ENCODE assay signal across 12 mouse cellular contexts in genomic region chr2:69129425-69130210, GRCm38 (mm10). TPM values are rescaled to one million over a fixed set of nuclear protein-coding genes. Genes with fewer than 3 reads are reported as not detected.
DNase-seq lines count a peak whose midpoint lies in the region; ATAC-seq and TF ChIP-seq lines count a peak whose summit lies in the region.
"Had no signal": no experiment of that assay in that cellular context is flagged by ENCODE, and none has a peak within 500 bp of the region (broad histone marks: within the 10 kb centered on the region; RNA-seq: fewer than 3 reads in every experiment).

No protein-coding gene starts in this region.

- TF ChIP-seq CTCF in stomach, postnatal 0 days (IDR thresholded peaks at IDR 0.05; ENCODE audit: low read depth) = no peak

- H3K9me3 ChIP-seq in heart, embryonic 11.5 days (replicated peaks; ENCODE audit: control insufficient read depth, low read length) = no peaks in the 10 kb centered on the region
- no peaks in the 10 kb centered on the region for H3K9me3 ChIP-seq in stomach, embryonic 14.5 days (ENCODE audit: control insufficient read depth, low read depth, low read length)
- no peaks in the 10 kb centered on the region for H3K9me3 ChIP-seq in stomach, postnatal 0 days (ENCODE audit: control insufficient read depth, low read length)
- no peaks in the 10 kb centered on the region for H3K9me3 ChIP-seq in kidney, embryonic 14.5 days (ENCODE audit: control insufficient read depth, low read length)
- H3K9me3 ChIP-seq in stomach, embryonic 16.5 days (replicated peaks; ENCODE audit: control insufficient read depth, low read length) = no peaks in the 10 kb centered on the region

- no peak for ATAC-seq in heart, embryonic 11.5 days (replicated peaks; ENCODE audit: insufficient number of reproducible peaks, low FRiP score, low TSS enrichment)
- no peak for ATAC-seq in stomach, embryonic 14.5 days (ENCODE audit: insufficient number of reproducible peaks, insufficient read depth, low FRiP score, low read depth)
- no peak for ATAC-seq in stomach, postnatal 0 days (ENCODE audit: low FRiP score, low TSS enrichment)
- ATAC-seq in kidney, embryonic 14.5 days (ENCODE audit: low FRiP score, low TSS enrichment) = peak; percentile 58
- peak; percentile 37; the same call in 1 of the 2 replicates for ATAC-seq in stomach, embryonic 16.5 days (ENCODE audit: insufficient read depth, low FRiP score)

- H3K9ac ChIP-seq in heart, embryonic 11.5 days (ENCODE audit: low read depth, low read length) = no peak overlapping the region
- H3K9ac ChIP-seq in stomach, embryonic 14.5 days (replicated peaks; ENCODE audit: low read depth, low read length) = no peak overlapping the region
- no peak overlapping the region for H3K9ac ChIP-seq in stomach, postnatal 0 days (ENCODE audit: low read length)
- no peak overlapping the region for H3K9ac ChIP-seq in kidney, embryonic 14.5 days (ENCODE audit: low read depth, low read length)
- no peak overlapping the region for H3K9ac ChIP-seq in stomach, embryonic 16.5 days (ENCODE audit: low read length)

- 60% methylated on average over 7 of the region's 7 CpGs for WGBS in heart, embryonic 11.5 days (ENCODE audit: insufficient replicate concordance)
- WGBS in stomach, embryonic 14.5 days = 43% methylated on average over 7 of the region's 7 CpGs
- WGBS in stomach, postnatal 0 days = 44% methylated on average over 7 of the region's 7 CpGs
- 30% methylated on average over 7 of the region's 7 CpGs for WGBS in kidney, embryonic 14.5 days
- WGBS in stomach, embryonic 16.5 days = 48% methylated on average over 7 of the region's 7 CpGs

- H3K4me1 ChIP-seq in heart, embryonic 11.5 days (ENCODE audit: control insufficient read depth, insufficient read depth, low read length) = 0 out of 2 replicates have a peak, but pooled peaks cover 10% of the 10 kb centered on the region
- H3K4me1 ChIP-seq in stomach, embryonic 14.5 days (ENCODE audit: control insufficient read depth, insufficient read depth, low read length) = peaks cover 7% of the 10 kb centered on the region; the same call in 1 of the 2 replicates
- no peaks in the 10 kb centered on the region for H3K4me1 ChIP-seq in stomach, postnatal 0 days (replicated peaks; ENCODE audit: control insufficient read depth, insufficient read depth)
- peaks cover 16% of the 10 kb centered on the region for H3K4me1 ChIP-seq in kidney, embryonic 14.5 days (ENCODE audit: control insufficient read depth, insufficient read depth, low read length)
- H3K4me1 ChIP-seq in stomach, embryonic 16.5 days (ENCODE audit: control insufficient read depth, insufficient read depth, low read length) = peaks cover 11% of the 10 kb centered on the region

- no peak overlapping the region for H3K4me2 ChIP-seq in heart, embryonic 11.5 days
- H3K4me2 ChIP-seq in stomach, embryonic 14.5 days (replicated peaks; ENCODE audit: low read depth, low read length) = peak overlapping the region; percentile 25; the same call in 1 of the 2 replicates
- no peak overlapping the region for H3K4me2 ChIP-seq in stomach, postnatal 0 days (replicated peaks; ENCODE audit: low read depth)
- H3K4me2 ChIP-seq in kidney, embryonic 14.5 days (replicated peaks; ENCODE audit: low read depth, low read length) = no peak overlapping the region; the same call in 1 of the 2 replicates
- no peak overlapping the region; the same call in 1 of the 2 replicates for H3K4me2 ChIP-seq in stomach, embryonic 16.5 days (ENCODE audit: low read depth, low read length)

- H3K36me3 ChIP-seq in heart, embryonic 11.5 days (ENCODE audit: control insufficient read depth, insufficient read depth, low read length) = no peaks in the 10 kb centered on the region
- H3K36me3 ChIP-seq in stomach, embryonic 14.5 days (ENCODE audit: control insufficient read depth, insufficient read depth, low read length) = no peaks in the 10 kb centered on the region
- H3K36me3 ChIP-seq in stomach, postnatal 0 days (ENCODE audit: control insufficient read depth, insufficient read depth, low read length) = no peaks in the 10 kb centered on the region
- no peaks in the 10 kb centered on the region for H3K36me3 ChIP-seq in kidney, embryonic 14.5 days (ENCODE audit: control insufficient read depth, insufficient read depth, low read length)
- H3K36me3 ChIP-seq in stomach, embryonic 16.5 days (ENCODE audit: control insufficient read depth, insufficient read depth, low read length) = no peaks in the 10 kb centered on the region

- DNase-seq in heart, adult 9 months (ENCODE audit: low spot score in 2 of 2) = peak; percentile 32 to 60
- DNase-seq in stomach, postnatal 0 days (ENCODE audit: low spot score) = no peak
- no peak for DNase-seq in cerebellum, adult 9-10 months
- no peak for DNase-seq in thymus, adult 18-20 months
- DNase-seq: gastrocnemius, postnatal 10 days; right cerebral cortex, adult 18-20 months had no signal

- no peak overlapping the region for H3K27ac ChIP-seq in heart, embryonic 11.5 days (ENCODE audit: low read depth, low read length)
- peak overlapping the region; percentile 78 for H3K27ac ChIP-seq in stomach, embryonic 14.5 days (ENCODE audit: low read length)
- no peak overlapping the region for H3K27ac ChIP-seq in stomach, postnatal 0 days (replicated peaks)
- peak overlapping the region; percentile 87 for H3K27ac ChIP-seq in kidney, embryonic 14.5 days (ENCODE audit: low read depth, low read length)
- peak overlapping the region; percentile 79 for H3K27ac ChIP-seq in stomach, embryonic 16.5 days (ENCODE audit: low read length)

- no peak for TF ChIP-seq EP300 in stomach, postnatal 0 days (optimal IDR thresholded peaks at IDR 0.05)

- H3K27me3 ChIP-seq in heart, embryonic 11.5 days (ENCODE audit: control insufficient read depth, insufficient read depth, low read length) = no peaks in the 10 kb centered on the region
- H3K27me3 ChIP-seq in stomach, embryonic 14.5 days (ENCODE audit: control insufficient read depth, insufficient read depth, low read length) = no peaks in the 10 kb centered on the region
- H3K27me3 ChIP-seq in stomach, postnatal 0 days (ENCODE audit: control insufficient read depth, insufficient read depth, low read length) = no peaks in the 10 kb centered on the region
- no peaks in the 10 kb centered on the region for H3K27me3 ChIP-seq in kidney, embryonic 14.5 days (ENCODE audit: control insufficient read depth, insufficient read depth, low read length)
- no peaks in the 10 kb centered on the region for H3K27me3 ChIP-seq in stomach, embryonic 16.5 days (ENCODE audit: control insufficient read depth, insufficient read depth, low read length)

- no peak overlapping the region for H3K4me3 ChIP-seq in heart, embryonic 11.5 days (ENCODE audit: low read depth, low read length)
- H3K4me3 ChIP-seq in stomach, embryonic 14.5 days (ENCODE audit: low read depth, low read length) = no peak overlapping the region
- no peak overlapping the region for H3K4me3 ChIP-seq in stomach, postnatal 0 days (ENCODE audit: low read depth, low read length)
- H3K4me3 ChIP-seq in kidney, embryonic 14.5 days (ENCODE audit: low read length) = no peak overlapping the region
- H3K4me3 ChIP-seq in stomach, embryonic 16.5 days (replicated peaks; ENCODE audit: low read length) = no peak overlapping the region
- H3K4me3 ChIP-seq: erythroblast, embryonic 14.5 days; myocyte had no signal

RNA-seq across cellular contexts. Expression of gene Nostrin, which starts 6.0 kb away (rescaled TPM):
- 2.8 and 3.5 TPM in 2 replicates for polyA plus RNA-seq in heart, embryonic 11.5 days (2014; fragmentation: Nextera tagmentation; extraction: Ambion mirVana)
- 6.5 and 7.8 TPM in 2 replicates for polyA plus RNA-seq in stomach, embryonic 14.5 days (2014; fragmentation: Nextera tagmentation; extraction: Ambion mirVana)
- 18.7 and 22.3 TPM in 2 replicates for polyA plus RNA-seq in stomach, postnatal 0 days (2015; fragmentation: Nextera tagmentation; extraction: Ambion mirVana)
- 5.4 and 5.9 TPM in 2 replicates for polyA plus RNA-seq in kidney, embryonic 14.5 days (2014; fragmentation: Nextera tagmentation; extraction: Ambion mirVana)
- polyA plus RNA-seq in stomach, embryonic 16.5 days (2015; fragmentation: Nextera tagmentation; extraction: Ambion mirVana) = 12.3 and 12.8 TPM in 2 replicates
- polyA plus RNA-seq: erythroblast, embryonic 14.5 days had no signal

Comparison
In these comparisons a context has a peak if more than half of its experiments do, and no peak if none do; other contexts are left out.
1. ATAC-seq: peak in kidney, embryonic 14.5 days (single experiment) and stomach, embryonic 16.5 days (single experiment); none in heart, embryonic 11.5 days (single experiment), stomach, embryonic 14.5 days (single experiment) and stomach, postnatal 0 days (single experiment).
2. H3K27ac ChIP-seq: peak in stomach, embryonic 14.5 days (single experiment), kidney, embryonic 14.5 days (single experiment) and stomach, embryonic 16.5 days (single experiment); none in heart, embryonic 11.5 days (single experiment) and stomach, postnatal 0 days (single experiment).
3. DNase-seq: peak in heart, adult 9 months (2 of 2); none in stomach, postnatal 0 days (single experiment), cerebellum, adult 9-10 months (single experiment) and thymus, adult 18-20 months (0 of 2).